Mouse (Mus musculus) thymus, adult 2 months (tissue): ENCODE data around the gene Cog5.

ENCODE experiments used
- CTCF ChIP-seq: fragments of 200-500 bp; IDR thresholded peaks from 2 replicates; pipeline ENCODE4 v1.5.1; 2012; ENCODE audit warnings: mild to moderate bottlenecking, control low read depth, low read length, moderate library complexity, borderline replicate concordance; ENCODE audit not compliant: control insufficient read depth, poor library complexity, insufficient read depth; ENCODE audit errors: extremely low read depth
- POLR2A ChIP-seq: fragments of 200-500 bp; IDR thresholded peaks from 2 replicates; pipeline ENCODE4 v1.6.1; 2012; ENCODE audit warnings: mild to moderate bottlenecking, low read length, control low read depth, moderate library complexity; ENCODE audit not compliant: control insufficient read depth, poor library complexity, insufficient read depth; ENCODE audit errors: extremely low read depth

- no peak for TF ChIP-seq CTCF
- peak; percentile 75; the same call in 1 of the 2 replicates for TF ChIP-seq POLR2A
Observed at GRCm38 (mm10) chr12:31949759-31950658, 295.3 kb downstream of the Cog5 start, which contains the start of gene Hbp1.
